Comparison of ENCODE assay signal across 26 mouse cellular contexts in the genomic region with DNA sequence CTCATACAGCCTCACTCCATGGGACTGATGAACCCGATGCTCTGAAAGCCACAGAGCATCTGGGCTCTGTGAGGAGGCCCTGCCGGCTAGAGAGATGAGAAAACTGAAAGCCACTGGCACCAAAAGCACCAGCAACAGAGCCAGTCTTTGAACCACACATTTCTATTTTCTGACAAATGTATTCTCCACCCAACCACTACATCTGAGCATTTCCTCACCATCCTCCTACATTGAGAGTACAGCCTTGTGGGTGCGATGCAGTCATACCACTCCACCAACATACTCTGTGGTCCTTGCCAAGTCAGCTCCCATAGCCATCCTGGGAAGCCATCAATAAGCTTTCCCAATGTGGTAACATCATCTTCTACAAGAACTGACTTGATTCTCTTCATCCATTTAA. TPM values are rescaled to one million over a fixed set of nuclear protein-coding genes. Genes with fewer than 3 reads are reported as not detected.
DNase-seq lines count a peak whose midpoint lies in the region; ATAC-seq lines count a peak whose summit lies in the region.
"Had no signal": no experiment of that assay in that cellular context is flagged by ENCODE, and none has a peak within 500 bp of the region (broad histone marks: within the 10 kb centered on the region; RNA-seq: fewer than 3 reads in every experiment).

No protein-coding gene starts in this region.

- ATAC-seq in kidney, embryonic 16.5 days (ENCODE audit: low FRiP score, low TSS enrichment), result no peak
- ATAC-seq: CD4-positive, CD25-positive, alpha-beta regulatory T cell, adult 4 months; forebrain, postnatal 0 days; hindbrain, embryonic 16.5 days; intestine, embryonic 15.5 days; midbrain, embryonic 13.5 days had no signal

- 88% methylated on average over 3 of the region's 3 CpGs for WGBS in kidney, embryonic 16.5 days

- no peak overlapping the region for H3K4me3 ChIP-seq in kidney, embryonic 16.5 days (ENCODE audit: low read length)
- H3K4me3 ChIP-seq: embryonic facial prominence, embryonic 12.5 days; intestine, embryonic 15.5 days; limb, embryonic 15.5 days; midbrain, embryonic 13.5 days had no signal

- H3K27ac ChIP-seq in kidney, embryonic 16.5 days (ENCODE audit: low read length), result no peak overlapping the region
- H3K27ac ChIP-seq: embryonic facial prominence, embryonic 12.5 days; intestine, embryonic 15.5 days; limb, embryonic 15.5 days; liver, embryonic 14.5 days; midbrain, embryonic 13.5 days; stomach, postnatal 0 days had no signal

- no peaks in the 10 kb centered on the region for H3K27me3 ChIP-seq in kidney, embryonic 16.5 days (ENCODE audit: insufficient read depth, low read length)
- H3K27me3 ChIP-seq: embryonic facial prominence, embryonic 12.5 days; intestine, embryonic 15.5 days; limb, embryonic 15.5 days; midbrain, embryonic 13.5 days had no signal

- no peaks in the 10 kb centered on the region for H3K36me3 ChIP-seq in kidney, embryonic 16.5 days (ENCODE audit: insufficient read depth, low read length)
- H3K36me3 ChIP-seq: embryonic facial prominence, embryonic 12.5 days; intestine, embryonic 15.5 days; limb, embryonic 15.5 days; midbrain, embryonic 13.5 days had no signal

- no peaks in the 10 kb centered on the region for H3K4me1 ChIP-seq in kidney, embryonic 16.5 days (ENCODE audit: insufficient read depth, low read length)
- H3K4me1 ChIP-seq: embryonic facial prominence, embryonic 12.5 days; intestine, embryonic 15.5 days; limb, embryonic 15.5 days; midbrain, embryonic 13.5 days had no signal

- peak; percentile 9 to 41 for DNase-seq in layer of hippocampus, adult 18-20 months (ENCODE audit: low spot score in 2 of 2)
- DNase-seq in layer of hippocampus, postnatal 10 days (ENCODE audit: low spot score in 2 of 2), result no peak
- DNase-seq in right cerebral cortex, adult 2 months (ENCODE audit: low spot score in 2 of 2), result peak; percentile 17 to 26
- DNase-seq in right cerebral cortex, postnatal 14 days, result no peak
- DNase-seq in left cerebral cortex, postnatal 36 days (ENCODE audit: low spot score in 2 of 2), result peak; percentile 35 to 47
- no peak for DNase-seq in adrenal gland, adult 2 months
- DNase-seq: adrenal gland, postnatal 36 days; cerebellum, adult 11-12 months; cerebellum, postnatal 14 days; forebrain, postnatal 0 days; kidney, adult 8-10 months; kidney, postnatal 14 days; lung, embryonic 14.5 days had no signal

- no peak overlapping the region for H3K4me2 ChIP-seq in kidney, embryonic 16.5 days (replicated peaks; ENCODE audit: low read depth, low read length)
- H3K4me2 ChIP-seq: embryonic facial prominence, embryonic 12.5 days; heart, embryonic 11.5 days; intestine, embryonic 15.5 days; limb, embryonic 15.5 days; lung, embryonic 14.5 days; midbrain, embryonic 13.5 days had no signal

- no peak overlapping the region for H3K9ac ChIP-seq in kidney, embryonic 16.5 days (replicated peaks; ENCODE audit: low read length)
- H3K9ac ChIP-seq: embryonic facial prominence, embryonic 12.5 days; forebrain, postnatal 0 days; intestine, embryonic 15.5 days; limb, embryonic 15.5 days; liver, embryonic 14.5 days; lung, embryonic 14.5 days; midbrain, embryonic 13.5 days had no signal

- intact Hi-C loops in left cerebral cortex, postnatal 36 days (cut with DNase I), result no loop called here

- H3K9me3 ChIP-seq in kidney, embryonic 16.5 days (ENCODE audit: low read length), result no peaks in the 10 kb centered on the region
- H3K9me3 ChIP-seq: embryonic facial prominence, embryonic 12.5 days; intestine, embryonic 15.5 days; limb, embryonic 15.5 days; midbrain, embryonic 13.5 days had no signal

RNA-seq across cellular contexts. Expression of a gene that starts 43.1 kb away (rescaled TPM):
- 1 to 10 TPM; 8.4 to 8.9 TPM for total RNA-seq in layer of hippocampus, adult 18-20 months (2021)
- total RNA-seq in layer of hippocampus, postnatal 10 days (2021), result 1 to 10 TPM; 7.9 to 9.8 TPM
- total RNA-seq in left cerebral cortex, postnatal 36 days (2021), result 10 to 100 TPM; 24.5 to 26.3 TPM
- polyA plus RNA-seq in kidney, embryonic 16.5 days (2015; fragmentation: Nextera tagmentation; extraction: Ambion mirVana), result 0.09 and 0.35 TPM in 2 replicates
- total RNA-seq in adrenal gland, adult 2 months (2021), result under 1 TPM; 0.55 to 0.75 TPM
- polyA plus RNA-seq in adrenal gland, adult 2 months (2012; rRNA removed), result 0.03 TPM in 1 of 2 replicates, not detected in the other
- total RNA-seq: granulocyte monocyte progenitor cell, adult 5-6 weeks; hematopoietic stem cell, adult 5-6 weeks had no signal
- polyA plus RNA-seq: heart, postnatal 0 days; liver, embryonic 14.5 days; lung, embryonic 14.5 days had no signal

Comparison
In these comparisons a context has a peak if more than half of its experiments do, and no peak if none do; other contexts are left out.
1. DNase-seq: peak in layer of hippocampus, adult 18-20 months (2 of 2), right cerebral cortex, adult 2 months (2 of 2) and left cerebral cortex, postnatal 36 days (2 of 2); none in layer of hippocampus, postnatal 10 days (0 of 2), right cerebral cortex, postnatal 14 days (single experiment) and adrenal gland, adult 2 months (single experiment).
2. RNA of a gene that starts 43.1 kb away (total RNA-seq): 24.5 to 26.3 TPM in left cerebral cortex, postnatal 36 days, 7.9 to 9.8 TPM in layer of hippocampus, postnatal 10 days and 8.4 to 8.9 TPM in layer of hippocampus, adult 18-20 months; 0.55 to 0.75 TPM in adrenal gland, adult 2 months; every median in the first group is over 4 times any median in the second.